Mouse (Mus musculus): Measurements from ENCODE around the gene Amt. TPM values are rescaled to one million over a fixed set of nuclear protein-coding genes. Genes with fewer than 3 reads are reported as not detected.

Gene Amt
- polyA plus RNA-seq, 1 experiment, result 84.2 TPM

GRCm38 (mm10) chr9:108305170-108305569 is 8.5 kb downstream of the Amt start:
- Histone ChIP-seq H3K4me1 (ENCODE audit: control insufficient read depth, insufficient read depth, low read length) (peaks cover 12% of the 10 kb centered on the region), H3K36me3 (ENCODE audit: control insufficient read depth, insufficient read depth, low read length) (no peaks in the 10 kb centered on the region; the same call in 1 of the 2 replicates), H3K27ac (ENCODE audit: insufficient read depth, low read depth, low read length) (peak overlapping the region; percentile 89), H3K27me3 (replicated peaks; ENCODE audit: control insufficient read depth, insufficient read depth, low read length) (no peaks in the 10 kb centered on the region), H3K4me3 (ENCODE audit: insufficient read depth, low read depth, low read length) (peak overlapping the region; percentile 82)
- DNase-seq, result peak; percentile 20
- WGBS, result 3% methylated on average over 1 of the region's 1 CpGs
- TF ChIP-seq CTCF (conservative IDR thresholded peaks at IDR 0.05; ENCODE audit: insufficient read depth, insufficient read length, low read depth, low read length) (no peak), POLR2A (IDR thresholded peaks at IDR 0.05; ENCODE audit: low read depth, low read length) (no peak)

GRCm38 (mm10) chr9:108305629-108306520 is 9.2 kb downstream of the Amt start, which contains the start of the genes Rhoa and Tcta:
Gene Rhoa (plus strand): TSS chr9:108306129.
Gene Tcta (minus strand): TSS chr9:108306160.
- Histone ChIP-seq H3K36me3 (ENCODE audit: control insufficient read depth, insufficient read depth, low read length) (no peaks in the 10 kb centered on the region; the same call in 1 of the 2 replicates), H3K4me1 (ENCODE audit: control insufficient read depth, insufficient read depth, low read length) (peaks cover 16% of the 10 kb centered on the region), H3K27ac (ENCODE audit: insufficient read depth, low read depth, low read length) (peak within 1 kb of the TSS; percentile 97), H3K4me3 (ENCODE audit: insufficient read depth, low read depth, low read length) (peak within 1 kb of the TSS; percentile 82), H3K27me3 (replicated peaks; ENCODE audit: control insufficient read depth, insufficient read depth, low read length) (no peaks in the 10 kb centered on the region)
- TF ChIP-seq CTCF (conservative IDR thresholded peaks at IDR 0.05; ENCODE audit: insufficient read depth, insufficient read length, low read depth, low read length), result no peak
- peak; percentile 92 for TF ChIP-seq POLR2A (IDR thresholded peaks at IDR 0.05; ENCODE audit: low read depth, low read length)
- under 1% methylated on average over 79 of the region's 81 CpGs for WGBS
- peak; percentile 100 for DNase-seq

- Histone ChIP-seq H3K4me3 (ENCODE audit: insufficient read depth, low read depth, low read length) (peak overlapping the region; percentile 81), H3K4me1 (ENCODE audit: control insufficient read depth, insufficient read depth, low read length) (peaks cover 23% of the 10 kb centered on the region), H3K27ac (ENCODE audit: insufficient read depth, low read depth, low read length) (peak overlapping the region; percentile 97), H3K36me3 (ENCODE audit: control insufficient read depth, insufficient read depth, low read length) (no peaks in the 10 kb centered on the region; the same call in 1 of the 2 replicates), H3K27me3 (replicated peaks; ENCODE audit: control insufficient read depth, insufficient read depth, low read length) (no peaks in the 10 kb centered on the region)
- peak; percentile 86 for DNase-seq
- WGBS, result 2% methylated on average over 51 of the region's 51 CpGs
- TF ChIP-seq CTCF (conservative IDR thresholded peaks at IDR 0.05; ENCODE audit: insufficient read depth, insufficient read length, low read depth, low read length), result no peak
- no peak for TF ChIP-seq POLR2A (IDR thresholded peaks at IDR 0.05; ENCODE audit: low read depth, low read length)
Measured at GRCm38 (mm10) chr9:108306571-108306980, 9.9 kb downstream of the Amt start.

GRCm38 (mm10) chr9:108307021-108307807 is 10.6 kb downstream of the Amt start:
- WGBS, result under 1% methylated on average over 12 of the region's 12 CpGs
- peak overlapping the region; percentile 96 for H3K27ac ChIP-seq (ENCODE audit: insufficient read depth, low read depth, low read length)
- TF ChIP-seq CTCF (conservative IDR thresholded peaks at IDR 0.05; ENCODE audit: insufficient read depth, insufficient read length, low read depth, low read length) (no peak), POLR2A (IDR thresholded peaks at IDR 0.05; ENCODE audit: low read depth, low read length) (no peak)
- DNase-seq, result no peak
- peaks cover 26% of the 10 kb centered on the region for H3K4me1 ChIP-seq (ENCODE audit: control insufficient read depth, insufficient read depth, low read length)
- no peaks in the 10 kb centered on the region for H3K27me3 ChIP-seq (replicated peaks; ENCODE audit: control insufficient read depth, insufficient read depth, low read length)
- H3K36me3 ChIP-seq (ENCODE audit: control insufficient read depth, insufficient read depth, low read length), result no peaks in the 10 kb centered on the region; the same call in 1 of the 2 replicates
- H3K4me3 ChIP-seq (ENCODE audit: insufficient read depth, low read depth, low read length), result peak overlapping the region; percentile 81

- H3K4me3 ChIP-seq (ENCODE audit: insufficient read depth, low read depth, low read length), result no peak overlapping the region
- no peak overlapping the region for H3K27ac ChIP-seq (ENCODE audit: insufficient read depth, low read depth, low read length)
- no peak for TF ChIP-seq POLR2A (IDR thresholded peaks at IDR 0.05; ENCODE audit: low read depth, low read length)
- no peak for TF ChIP-seq CTCF (conservative IDR thresholded peaks at IDR 0.05; ENCODE audit: insufficient read depth, insufficient read length, low read depth, low read length)
- WGBS, result 1% methylated on average over 2 of the region's 2 CpGs
- H3K27me3 ChIP-seq (replicated peaks; ENCODE audit: control insufficient read depth, insufficient read depth, low read length), result no peaks in the 10 kb centered on the region
- DNase-seq, result peak; percentile 51
- peaks cover 26% of the 10 kb centered on the region for H3K4me1 ChIP-seq (ENCODE audit: control insufficient read depth, insufficient read depth, low read length)
- no peaks in the 10 kb centered on the region; the same call in 1 of the 2 replicates for H3K36me3 ChIP-seq (ENCODE audit: control insufficient read depth, insufficient read depth, low read length)
Measured at GRCm38 (mm10) chr9:108308141-108308540, 11.5 kb downstream of the Amt start.

- H3K36me3 ChIP-seq (ENCODE audit: control insufficient read depth, insufficient read depth, low read length), result no peaks in the 10 kb centered on the region; the same call in 1 of the 2 replicates
- peak; percentile 36 for DNase-seq
- H3K4me1 ChIP-seq (ENCODE audit: control insufficient read depth, insufficient read depth, low read length), result peaks cover 7% of the 10 kb centered on the region; the same call in 1 of the 2 replicates
- no peaks in the 10 kb centered on the region for H3K27me3 ChIP-seq (replicated peaks; ENCODE audit: control insufficient read depth, insufficient read depth, low read length)
- TF ChIP-seq CTCF (conservative IDR thresholded peaks at IDR 0.05; ENCODE audit: insufficient read depth, insufficient read length, low read depth, low read length), result peak; percentile 48
- no peak for TF ChIP-seq POLR2A (IDR thresholded peaks at IDR 0.05; ENCODE audit: low read depth, low read length)
- H3K4me3 ChIP-seq (ENCODE audit: insufficient read depth, low read depth, low read length), result no peak overlapping the region
- no peak overlapping the region for H3K27ac ChIP-seq (ENCODE audit: insufficient read depth, low read depth, low read length)
- 88% methylated on average over 3 of the region's 3 CpGs for WGBS
Measured at GRCm38 (mm10) chr9:108317572-108317971, 20.9 kb downstream of the Amt start.
